Mouse (Mus musculus) forebrain, embryonic 11.5 days (tissue): Measurements from ENCODE around the gene Gm44502. TPM values are rescaled to one million over a fixed set of nuclear protein-coding genes. Genes with fewer than 3 reads are reported as not detected.
A peak's percentile ranks its signal among the peaks of the same experiment; 100 is the strongest.

ENCODE experiments used
- ATAC-seq: fragments of 200-750 bp; cut with Nextera tagmentation; replicated peaks from 2 replicates; pipeline ENCODE4 v1.8.0; 2017; ENCODE audit warnings: moderate TSS enrichment; ENCODE audit not compliant: low FRiP score
- DNase-seq: peaks from one replicate; pipeline ENCODE4 v3.0.0-alpha.2; 2017; ENCODE audit warnings: low spot score
- H3K27ac ChIP-seq: fragments of 300-500 bp; sonication (generic); 2 replicates; pipeline ENCODE4 v1.5.1; 2014; ENCODE audit warnings: low read depth, low read length
- H3K27me3 ChIP-seq: fragments of 300-500 bp; sonication (generic); 2 replicates; pipeline ENCODE4 v1.6.1; 2014; ENCODE audit warnings: mild to moderate bottlenecking, low read length, mixed read lengths; ENCODE audit not compliant: control insufficient read depth, insufficient read depth
- H3K36me3 ChIP-seq: fragments of 300-500 bp; sonication (generic); 2 replicates; pipeline ENCODE4 v1.6.1; 2014; ENCODE audit warnings: mild to moderate bottlenecking, low read length, moderate library complexity, mixed read lengths; ENCODE audit not compliant: control insufficient read depth, insufficient read depth
- H3K4me1 ChIP-seq: fragments of 300-500 bp; sonication (generic); replicated peaks from 2 replicates; pipeline ENCODE4 v1.6.1; 2014; ENCODE audit warnings: low read length, mixed read lengths; ENCODE audit not compliant: control insufficient read depth, insufficient read depth
- H3K4me2 ChIP-seq: fragments of 300-500 bp; sonication (generic); 2 replicates; pipeline ENCODE4 v1.6.1; 2014; ENCODE audit warnings: low read depth, mild to moderate bottlenecking, low read length, moderate library complexity, mixed read lengths; ENCODE audit not compliant: severe bottlenecking
- H3K4me3 ChIP-seq: fragments of 300-500 bp; sonication (generic); 2 replicates; pipeline ENCODE4 v1.5.1; 2014; ENCODE audit warnings: low read depth, low read length
- H3K9ac ChIP-seq: fragments of 300-500 bp; sonication (generic); 2 replicates; pipeline ENCODE4 v1.6.1; 2014; ENCODE audit warnings: low read length
- H3K9me3 ChIP-seq: fragments of 300-500 bp; sonication (generic); 2 replicates; pipeline ENCODE4 v1.6.1; 2016; ENCODE audit warnings: low read length, mixed read lengths; ENCODE audit not compliant: control insufficient read depth
- WGBS: fragments of 180-500 bp; shearing (Covaris S2); extraction: QIAGEN DNeasy Blood & Tissue Kit; methylation state at CpG from one replicate; pipeline ENCODE4 v1.1.7; 2014; 5-methylcytosine and 5-hydroxymethylcytosine counted together
- polyA plus RNA-seq: library from polyadenylated mRNA; unstranded; fragments of >200 nt; fragmentation: Nextera tagmentation; extraction: Ambion mirVana; gene quantifications from 2 replicates; pipeline ENCODE4 v1.2.1, GENCODE M21; 2014

Gm44502 gene
- polyA plus RNA-seq, 1 experiment from 2014 or later, result not detected

DNA sequence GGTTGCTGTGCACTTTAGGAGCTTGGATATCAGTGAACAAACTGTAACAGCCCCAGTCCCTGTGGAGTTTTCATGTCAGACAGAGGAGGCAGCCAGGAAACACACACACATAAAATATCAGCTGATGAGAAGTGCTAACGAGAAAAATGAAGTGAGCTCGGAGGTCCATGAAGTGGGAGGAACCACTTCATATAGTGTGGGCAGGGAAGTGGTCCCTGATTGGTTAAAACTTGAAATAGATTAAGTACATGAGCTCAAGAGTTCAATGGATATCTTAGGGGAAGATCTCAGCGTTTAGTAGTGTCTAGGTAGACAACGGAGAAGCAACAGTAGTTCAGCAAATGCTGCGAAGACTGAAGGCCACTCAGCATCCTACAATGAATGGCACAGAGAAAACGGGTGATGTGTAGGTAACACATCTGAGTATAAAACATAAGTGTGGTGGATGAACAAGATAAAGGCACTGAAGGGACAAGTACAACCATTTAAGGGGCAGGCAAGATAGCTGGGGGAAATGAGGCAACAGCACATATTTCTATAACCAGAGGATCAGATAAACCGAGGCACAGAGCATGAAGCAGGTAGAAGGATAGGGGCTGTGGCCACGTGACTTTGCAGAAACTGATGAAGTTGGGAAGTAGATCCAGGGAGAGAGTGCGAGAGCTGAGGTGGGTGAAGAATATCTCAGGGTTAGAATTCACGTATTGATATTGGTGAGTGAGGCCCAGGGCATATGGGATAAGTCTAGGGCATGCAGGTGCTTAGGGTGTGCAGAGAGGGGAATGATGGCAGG lies 24.5 kb downstream of the Gm44502 start:
- H3K9ac ChIP-seq, result no peak overlapping the region
- DNase-seq (no peak), ATAC-seq (no peak)
- H3K9me3 ChIP-seq, result peaks cover 3% of the 10 kb centered on the region; the same call in 1 of the 2 replicates
- no peak overlapping the region for H3K4me2 ChIP-seq
- no peaks in the 10 kb centered on the region for H3K4me1 ChIP-seq
- H3K36me3 ChIP-seq, result no peaks in the 10 kb centered on the region
- H3K27ac ChIP-seq, result no peak overlapping the region
- 87% methylated on average over 10 of the region's 10 CpGs for WGBS
- no peaks in the 10 kb centered on the region for H3K27me3 ChIP-seq
- no peak overlapping the region for H3K4me3 ChIP-seq

DNA sequence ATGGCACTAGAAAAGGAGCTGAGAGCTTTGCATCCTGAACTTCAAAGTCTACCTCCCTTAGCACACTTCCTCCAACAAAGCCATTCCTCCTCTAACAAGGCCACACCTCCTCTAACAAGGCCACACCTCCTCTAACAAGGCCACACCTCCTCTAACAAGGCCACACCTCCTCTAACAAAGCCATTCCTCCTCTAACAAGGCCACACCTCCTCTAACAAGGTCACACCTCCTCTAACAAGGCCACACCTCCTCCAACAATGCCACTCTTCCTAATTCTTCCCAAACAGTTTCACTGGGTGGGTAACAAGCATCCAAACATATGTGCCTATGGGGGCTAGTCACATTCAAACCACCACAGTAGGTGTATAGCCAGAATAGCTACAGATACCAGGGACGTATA lies 27.0 kb downstream of the Gm44502 start:
- DNase-seq (no peak), ATAC-seq (no peak)
- Histone ChIP-seq H3K27me3 (no peaks in the 10 kb centered on the region), H3K36me3 (no peaks in the 10 kb centered on the region), H3K27ac (no peak overlapping the region), H3K9ac (no peak overlapping the region), H3K9me3 (no peaks in the 10 kb centered on the region), H3K4me3 (no peak overlapping the region), H3K4me1 (no peaks in the 10 kb centered on the region), H3K4me2 (no peak overlapping the region)
- 85% methylated on average over 1 of the region's 1 CpGs for WGBS

GRCm38 (mm10) chr15:89399716-89400115 lies 29.8 kb downstream of the Gm44502 start:
- 57% methylated on average over 1 of the region's 1 CpGs for WGBS
- Histone ChIP-seq H3K36me3 (no peaks in the 10 kb centered on the region), H3K4me2 (no peak overlapping the region), H3K9ac (no peak overlapping the region), H3K4me1 (no peaks in the 10 kb centered on the region), H3K4me3 (no peak overlapping the region), H3K27ac (no peak overlapping the region), H3K9me3 (no peaks in the 10 kb centered on the region), H3K27me3 (no peaks in the 10 kb centered on the region)
- ATAC-seq, result no peak
- no peak for DNase-seq

DNA sequence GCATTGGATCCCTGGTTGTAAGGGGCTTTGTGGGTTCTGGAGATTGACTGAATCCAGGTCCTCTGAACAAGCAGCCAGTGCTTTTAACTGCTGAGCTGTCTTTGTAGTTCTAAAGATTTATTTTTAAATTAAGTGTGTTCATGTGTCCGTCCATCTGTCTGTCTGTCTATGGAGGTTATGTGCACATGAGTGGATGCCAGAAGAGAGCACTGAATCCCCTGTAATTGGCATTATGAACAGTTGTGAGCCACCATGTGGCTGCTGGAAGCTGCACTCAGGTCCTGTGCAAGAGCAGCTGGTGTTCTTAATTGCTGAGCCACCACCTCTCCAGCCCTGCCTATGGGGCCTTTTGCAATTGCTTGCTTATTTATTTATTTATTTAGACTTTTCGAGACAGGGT lies 31.4 kb downstream of the Gm44502 start:
- no peak overlapping the region for H3K9ac ChIP-seq
- DNase-seq (no peak), ATAC-seq (no peak)
- H3K4me1 ChIP-seq, result no peaks in the 10 kb centered on the region
- H3K27me3 ChIP-seq, result no peaks in the 10 kb centered on the region
- no peaks in the 10 kb centered on the region for H3K36me3 ChIP-seq
- no peak overlapping the region for H3K27ac ChIP-seq
- no peak overlapping the region for H3K4me2 ChIP-seq
- no peaks in the 10 kb centered on the region for H3K9me3 ChIP-seq
- no peak overlapping the region for H3K4me3 ChIP-seq
- WGBS, result 70% methylated on average over 2 of the region's 2 CpGs

DNA sequence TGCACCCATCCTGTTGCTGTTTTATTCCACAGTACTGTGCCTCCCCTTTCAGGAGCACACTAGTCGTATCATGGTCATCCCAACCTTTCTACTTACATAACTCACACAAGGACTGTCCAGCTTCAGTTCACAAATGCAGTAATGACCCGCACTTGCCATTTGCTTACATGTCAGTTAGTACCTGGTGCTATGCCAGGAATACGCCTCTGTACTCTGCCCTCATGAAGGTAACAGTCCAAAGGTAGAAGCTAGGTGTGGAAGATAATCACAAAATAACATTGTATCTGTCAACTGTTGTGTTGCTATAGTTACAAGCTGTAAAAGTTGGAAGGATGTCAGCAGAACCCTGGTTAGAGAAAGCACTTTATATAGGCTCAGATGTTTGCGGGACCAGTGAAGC lies 32.6 kb downstream of the Gm44502 start:
- Histone ChIP-seq H3K4me2 (no peak overlapping the region), H3K27ac (no peak overlapping the region), H3K9ac (no peak overlapping the region), H3K36me3 (no peaks in the 10 kb centered on the region), H3K9me3 (no peaks in the 10 kb centered on the region), H3K27me3 (no peaks in the 10 kb centered on the region), H3K4me3 (no peak overlapping the region), H3K4me1 (no peaks in the 10 kb centered on the region)
- whole genome bisulfite sequencing, result 93% methylated on average over 4 of the region's 4 CpGs
- DNase-seq (no peak), ATAC-seq (no peak)

DNA sequence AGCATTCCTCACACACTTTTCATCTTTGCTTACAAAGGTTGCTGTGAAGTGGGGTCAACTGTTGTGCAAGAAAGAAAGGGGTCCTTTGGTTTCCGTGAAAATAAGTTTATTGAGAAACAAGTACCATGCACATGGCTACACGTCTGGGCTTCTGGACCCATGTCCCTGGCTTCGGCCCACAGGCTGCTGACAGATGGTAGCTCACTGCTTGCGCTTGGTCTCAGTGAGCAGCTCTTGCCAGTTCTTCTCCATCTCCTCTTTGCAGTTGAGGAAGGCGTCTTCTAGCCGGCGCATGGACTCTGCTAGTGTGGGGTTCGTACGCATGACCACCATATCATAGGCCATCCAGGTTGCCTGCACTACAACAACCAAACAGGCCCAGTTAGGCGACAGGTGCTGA lies 39.4 kb downstream of the Gm44502 start:
- DNase-seq (no peak), ATAC-seq (no peak)
- Histone ChIP-seq H3K36me3 (no peaks in the 10 kb centered on the region), H3K9ac (no peak overlapping the region), H3K4me1 (no peaks in the 10 kb centered on the region), H3K9me3 (no peaks in the 10 kb centered on the region), H3K27ac (no peak overlapping the region), H3K27me3 (no peaks in the 10 kb centered on the region), H3K4me2 (no peak overlapping the region), H3K4me3 (no peak overlapping the region)
- WGBS, result 88% methylated on average over 10 of the region's 10 CpGs

DNA sequence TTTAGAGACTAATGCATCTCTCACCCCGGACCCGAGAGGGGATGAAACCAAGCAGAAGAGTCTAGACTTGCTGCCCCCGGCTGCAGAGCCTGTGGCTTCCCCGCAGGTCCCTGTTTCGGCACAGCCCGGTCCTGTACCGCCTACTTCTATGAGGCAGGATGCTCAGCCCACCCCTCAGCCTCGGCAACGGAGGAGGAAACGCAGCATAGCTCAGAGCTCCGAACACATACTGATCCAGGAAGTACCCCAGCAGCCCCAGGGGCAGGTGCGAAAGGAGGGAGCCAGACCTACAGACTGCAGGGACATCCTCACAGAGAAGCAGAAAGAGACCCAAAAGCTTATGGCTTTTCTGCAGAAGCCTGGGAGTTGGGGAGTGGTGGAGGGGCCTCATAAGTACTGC lies 42.4 kb downstream of the Gm44502 start:
- Histone ChIP-seq H3K4me1 (no peaks in the 10 kb centered on the region), H3K27ac (no peak overlapping the region), H3K9me3 (no peaks in the 10 kb centered on the region), H3K4me3 (no peak overlapping the region), H3K36me3 (no peaks in the 10 kb centered on the region), H3K9ac (no peak overlapping the region), H3K4me2 (no peak overlapping the region), H3K27me3 (no peaks in the 10 kb centered on the region)
- 48% methylated on average over 12 of the region's 12 CpGs for WGBS
- ATAC-seq, result no peak
- DNase-seq, result no peak

DNA sequence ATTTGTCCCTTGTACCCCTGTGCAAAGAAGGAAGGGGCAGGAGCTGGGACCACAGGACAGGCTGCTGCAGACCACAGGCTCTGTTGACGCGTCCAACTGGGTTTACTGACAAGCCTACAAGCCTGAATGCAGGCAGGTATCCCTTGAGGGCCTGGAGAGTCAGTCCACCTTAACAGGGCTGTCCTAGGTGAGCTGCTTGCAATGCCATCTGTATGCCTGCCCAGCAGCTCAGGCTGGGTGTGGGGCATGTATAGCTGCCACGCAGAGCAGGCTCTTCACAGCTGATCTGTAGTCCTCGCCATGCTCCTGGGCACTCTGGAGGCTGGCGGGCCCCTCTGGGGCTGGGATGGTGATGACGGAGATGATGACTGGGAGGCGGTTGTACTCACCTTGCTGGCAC lies 44.9 kb downstream of the Gm44502 start, which contains the start of gene Klhdc7b:
Gene Klhdc7b, plus strand, starts transcription at position 301 of the 400 bp plus-strand sequence.
- no peak within 1 kb of the TSS; the same call in 1 of the 2 replicates for H3K9ac ChIP-seq
- H3K4me2 ChIP-seq, result no peak within 1 kb of the TSS
- peaks cover 6% of the 10 kb centered on the region for H3K27me3 ChIP-seq
- 89% methylated on average over 7 of the region's 7 CpGs for WGBS
- H3K27ac ChIP-seq, result no peak within 1 kb of the TSS
- ATAC-seq (no peak), DNase-seq (no peak)
- no peaks in the 10 kb centered on the region for H3K9me3 ChIP-seq
- no peak within 1 kb of the TSS for H3K4me3 ChIP-seq
- no peaks in the 10 kb centered on the region for H3K36me3 ChIP-seq
- no peaks in the 10 kb centered on the region for H3K4me1 ChIP-seq

DNA sequence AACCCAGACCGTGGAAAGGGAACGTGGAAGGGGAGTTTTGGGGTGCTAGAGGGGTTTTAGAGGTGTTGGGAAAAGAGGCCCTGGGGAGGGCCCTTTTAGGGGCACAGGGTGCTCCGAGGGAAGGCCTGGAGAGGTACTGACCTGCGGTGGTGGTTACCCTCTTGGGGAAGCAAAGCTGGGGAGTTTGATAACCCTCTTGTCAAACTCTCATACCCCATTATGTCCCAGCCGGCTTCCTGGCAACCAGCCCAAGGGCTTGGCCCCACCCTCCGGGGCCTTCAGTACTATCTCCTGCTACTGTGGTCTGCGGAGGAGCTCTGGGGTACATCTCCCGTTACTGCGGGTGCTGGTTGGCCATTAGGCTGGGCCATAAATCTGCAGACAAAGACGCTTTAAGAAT lies 50.1 kb downstream of the Gm44502 start:
- no peak overlapping the region for H3K27ac ChIP-seq
- ATAC-seq, result no peak
- peak overlapping the region; percentile 35 for H3K4me3 ChIP-seq
- DNase-seq, result no peak
- no peaks in the 10 kb centered on the region for H3K9me3 ChIP-seq
- 11% methylated on average over 10 of the region's 10 CpGs for WGBS
- H3K4me1 ChIP-seq, result peaks cover 9% of the 10 kb centered on the region
- peaks cover 42% of the 10 kb centered on the region for H3K27me3 ChIP-seq
- H3K36me3 ChIP-seq, result no peaks in the 10 kb centered on the region
- peak overlapping the region; percentile 68 for H3K4me2 ChIP-seq
- H3K9ac ChIP-seq, result no peak overlapping the region
